Mouse (Mus musculus) gastrocnemius, adult 18-20 months (tissue): ENCODE data around the gene 1700007K13Rik. TPM values are rescaled to one million over a fixed set of nuclear protein-coding genes. Genes with fewer than 3 reads are reported as not detected.
"Not testable (repeated sequence)": the region's sequence is repeated elsewhere in the genome, so short reads cannot be mapped to it uniquely, and the experiment has no call there.

ENCODE experiments used
- DNase-seq: peaks from one replicate; pipeline ENCODE4 v3.0.0; 2021; ENCODE audit warnings: low spot score
- long read RNA-seq, 2 experiments: library from polyadenylated mRNA; stranded (forward); transcript quantifications; one replicate each; pipeline ENCODE4 v2.0.0; 2021
- total RNA-seq, 2 experiments: library from RNA; stranded (reverse); gene quantifications; 2 replicates each; pipeline ENCODE4 v1.2.3; 2021

Gene 1700007K13Rik
- total RNA-seq = not detected
- long read RNA-seq, experiment 1 = 0 reads
- long read RNA-seq, experiment 2 = 0 reads

DNA sequence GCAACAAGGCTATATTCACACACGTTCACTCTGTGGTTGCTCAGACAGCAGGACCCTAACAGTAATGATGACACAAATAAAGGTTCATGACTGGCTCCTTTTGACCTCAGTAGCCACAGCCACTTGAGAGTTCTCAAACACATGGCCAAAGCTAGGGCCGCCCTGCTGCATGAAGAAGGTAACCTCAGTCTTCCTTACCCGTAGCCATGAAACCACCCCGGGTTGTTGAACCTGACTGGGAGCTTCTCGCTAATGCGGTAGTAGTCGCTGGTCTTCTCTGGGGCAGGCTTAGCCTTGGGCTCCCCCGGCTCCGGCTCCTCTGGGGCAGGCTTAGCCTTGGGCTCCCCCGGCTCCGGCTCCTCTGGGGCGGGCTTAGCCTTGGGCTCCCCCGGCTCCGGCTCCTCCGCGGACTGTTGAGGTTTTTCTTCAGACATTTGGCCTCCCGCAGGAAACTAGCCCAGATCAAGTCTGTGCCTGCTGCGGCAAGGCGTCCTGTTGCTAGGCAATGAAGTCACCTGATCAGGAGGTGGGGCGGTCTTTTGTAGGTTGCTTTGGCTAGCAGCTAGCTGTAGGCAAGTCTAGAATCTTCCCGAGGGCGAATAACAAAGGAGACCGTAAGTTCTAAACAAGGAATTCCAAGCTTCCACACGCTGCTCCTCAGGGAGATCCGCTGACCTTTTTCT, at the start of gene 1700007K13Rik:
Gene 1700007K13Rik, minus strand, starts transcription at position 497 of the 683 bp plus-strand sequence.
- peak; percentile 46 for DNase-seq

DNA sequence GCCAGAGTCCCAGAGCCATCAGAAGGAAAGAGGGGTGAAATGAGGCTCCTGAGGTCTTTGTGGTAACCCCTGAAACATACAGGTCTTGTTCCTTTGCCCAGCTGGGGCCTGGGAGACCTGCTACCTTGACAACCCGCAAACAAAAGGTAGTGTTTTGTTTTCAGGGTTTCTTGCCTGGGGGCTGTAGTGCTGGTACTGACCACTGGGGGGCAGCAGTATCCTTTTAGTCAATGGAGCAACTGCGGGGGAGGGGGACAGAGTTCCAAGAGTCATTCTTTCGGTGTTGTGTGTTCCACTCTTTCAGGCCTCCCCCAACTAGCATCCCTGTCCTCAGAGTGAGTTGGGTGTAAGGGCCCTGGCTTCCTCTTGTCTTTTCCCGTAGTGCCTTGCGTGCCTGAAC, 48.4 kb upstream of the 1700007K13Rik start:
- DNase-seq = peak; percentile 81

- DNase-seq = no peak
Measured at GRCm38 (mm10) chr2:28513431-28514370, 47.6 kb upstream of the 1700007K13Rik start.

DNA sequence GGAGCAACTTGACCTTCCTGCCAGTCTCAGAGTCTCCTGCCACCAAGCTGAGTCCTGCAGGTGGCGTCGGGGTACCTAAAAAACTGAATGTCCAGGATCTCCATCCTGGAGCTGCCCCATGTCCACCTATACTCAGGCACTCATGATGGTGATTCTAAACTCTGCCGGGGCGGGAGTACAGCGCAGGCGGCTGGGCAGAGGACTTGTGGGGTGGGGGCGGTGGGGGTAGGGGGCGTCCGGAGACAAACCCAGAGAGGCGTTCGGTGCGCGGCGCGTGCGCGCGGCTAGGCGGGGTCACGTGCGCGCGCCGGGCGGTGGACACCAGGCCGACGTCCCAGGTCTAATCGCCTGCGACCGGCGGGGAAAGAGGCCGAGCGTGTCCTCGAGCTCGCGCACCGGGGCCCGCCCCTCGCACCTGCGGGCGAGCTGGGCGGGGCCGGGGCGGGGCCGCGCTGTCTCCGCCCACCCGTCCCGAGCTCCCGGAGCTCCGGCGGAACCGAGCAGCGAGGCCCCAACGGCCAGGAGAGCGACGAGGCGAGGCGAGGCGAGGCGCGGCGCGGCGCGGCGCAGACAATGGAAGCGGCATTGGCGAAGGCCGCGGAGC, 46.8 kb upstream of the 1700007K13Rik start, which contains the start of gene Ralgds:
Gene Ralgds, plus strand, starts transcription at position 328 of the 604 bp plus-strand sequence.
- DNase-seq = no peak

GRCm38 (mm10) chr2:28511600-28511999, 45.5 kb upstream of the 1700007K13Rik start:
- DNase-seq = not testable (repeated sequence)

- DNase-seq = no peak
Measured at GRCm38 (mm10) chr2:28506291-28506690, 40.2 kb upstream of the 1700007K13Rik start.

- no peak for DNase-seq
Measured at GRCm38 (mm10) chr2:28505795-28506194, 39.7 kb upstream of the 1700007K13Rik start, which contains the start of gene Gm10134. Gene Gm10134, plus strand, starts transcription at chr2:28506095.

- DNase-seq = no peak
Measured at GRCm38 (mm10) chr2:28504676-28505075, 38.5 kb upstream of the 1700007K13Rik start.

DNA sequence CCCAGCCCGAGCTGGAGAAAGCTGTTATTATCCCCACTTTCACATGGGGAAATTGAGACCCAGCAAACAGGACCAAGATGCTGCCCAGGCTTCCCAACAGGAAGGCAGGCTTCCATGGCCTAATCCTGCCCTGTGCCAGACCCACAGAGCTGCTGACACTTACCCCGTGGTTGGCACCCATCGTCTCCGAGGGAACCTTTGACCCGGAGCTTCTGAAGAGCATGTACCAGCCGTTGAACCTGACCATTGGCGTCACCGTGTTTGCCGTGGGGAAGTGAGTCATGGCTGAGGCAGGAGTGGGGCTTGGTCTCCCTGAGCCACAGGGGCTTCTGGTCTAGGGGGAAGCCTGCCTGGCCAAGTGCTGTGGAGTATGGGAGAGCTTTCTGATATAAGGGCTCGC, 36.9 kb upstream of the 1700007K13Rik start:
- no peak for DNase-seq

- no peak for DNase-seq
Measured at GRCm38 (mm10) chr2:28498431-28498830, 32.3 kb upstream of the 1700007K13Rik start.

DNA sequence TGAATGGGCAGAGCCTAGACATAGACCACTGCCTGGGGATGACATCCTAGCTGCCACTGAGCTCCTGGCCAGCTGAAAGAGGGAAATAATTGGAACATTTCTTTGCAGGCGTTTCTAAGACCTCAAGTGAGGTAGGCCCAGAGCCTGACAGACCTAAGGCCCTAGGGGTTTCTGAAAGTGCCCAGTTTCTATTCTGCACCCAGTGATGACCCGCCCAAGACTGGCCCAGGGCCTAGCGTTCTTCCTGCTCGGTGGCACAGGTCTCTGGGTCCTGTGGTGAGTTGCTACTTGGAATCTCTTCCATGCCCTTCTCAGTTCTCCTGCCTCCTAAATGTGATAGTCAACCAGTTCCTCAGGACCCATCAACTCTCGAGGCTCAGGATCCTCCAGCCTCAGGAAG, 31.4 kb upstream of the 1700007K13Rik start:
- no peak for DNase-seq

DNA sequence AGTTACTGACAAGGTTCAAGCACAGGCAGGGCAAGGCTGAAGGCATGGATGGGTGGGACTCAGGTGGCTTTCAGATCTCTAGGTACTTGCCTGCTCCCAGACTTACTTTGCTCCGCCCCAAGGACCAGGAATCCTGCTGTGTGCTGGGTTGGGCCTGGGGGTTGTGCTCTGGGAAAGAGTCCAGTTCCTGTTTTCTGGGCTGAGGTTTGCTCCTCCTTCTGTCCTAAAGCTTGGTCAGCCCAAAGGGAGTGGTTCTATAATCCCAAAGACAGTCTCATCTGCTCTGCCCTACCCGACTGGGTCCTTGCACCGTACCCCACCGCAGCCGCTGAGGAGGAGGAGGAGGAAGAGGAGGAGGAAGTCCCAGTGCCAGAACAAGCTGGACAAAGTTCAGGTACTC, 30.5 kb upstream of the 1700007K13Rik start, which contains the start of gene Gbgt1:
Gene Gbgt1, plus strand, starts transcription at position 221 of the 400 bp plus-strand sequence.
- no peak for DNase-seq

DNA sequence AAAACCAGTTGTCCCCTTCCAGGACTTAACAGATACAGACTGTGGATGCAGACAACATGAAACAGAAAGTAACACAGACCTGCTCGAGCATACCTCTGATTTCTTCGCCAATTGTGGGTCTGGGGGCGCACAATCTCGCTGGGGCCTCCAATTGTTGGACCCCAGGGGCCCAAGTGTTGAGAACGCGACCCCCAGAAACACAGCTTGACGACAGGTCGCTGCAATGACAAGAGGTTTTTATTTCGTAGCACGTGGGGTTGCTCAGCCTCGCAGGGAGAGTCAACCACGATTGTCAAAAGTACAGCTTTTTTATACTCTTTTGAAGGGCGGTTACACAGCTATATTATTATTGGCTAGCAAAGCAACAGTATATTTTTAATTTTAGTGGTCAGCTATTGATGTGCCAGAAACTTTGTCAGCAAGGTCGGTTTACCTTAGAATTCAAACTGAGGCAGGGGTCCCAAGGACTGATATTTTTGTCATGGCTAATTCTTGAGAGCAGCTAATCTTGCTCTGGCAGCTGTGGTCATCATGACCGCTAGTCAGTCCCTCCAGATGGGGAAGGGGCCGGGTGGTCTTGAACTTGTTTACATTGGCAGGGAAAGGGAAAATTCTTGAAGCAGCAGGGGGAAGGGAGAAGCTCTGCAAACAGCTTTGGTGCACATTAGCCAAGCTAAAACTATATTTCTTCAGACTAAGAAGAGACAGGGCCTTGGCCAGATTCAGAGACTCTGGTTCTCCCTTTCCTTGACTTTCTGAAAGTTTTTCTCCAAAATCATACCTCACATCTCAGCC, 29.9 kb upstream of the 1700007K13Rik start:
- no peak for DNase-seq

DNA sequence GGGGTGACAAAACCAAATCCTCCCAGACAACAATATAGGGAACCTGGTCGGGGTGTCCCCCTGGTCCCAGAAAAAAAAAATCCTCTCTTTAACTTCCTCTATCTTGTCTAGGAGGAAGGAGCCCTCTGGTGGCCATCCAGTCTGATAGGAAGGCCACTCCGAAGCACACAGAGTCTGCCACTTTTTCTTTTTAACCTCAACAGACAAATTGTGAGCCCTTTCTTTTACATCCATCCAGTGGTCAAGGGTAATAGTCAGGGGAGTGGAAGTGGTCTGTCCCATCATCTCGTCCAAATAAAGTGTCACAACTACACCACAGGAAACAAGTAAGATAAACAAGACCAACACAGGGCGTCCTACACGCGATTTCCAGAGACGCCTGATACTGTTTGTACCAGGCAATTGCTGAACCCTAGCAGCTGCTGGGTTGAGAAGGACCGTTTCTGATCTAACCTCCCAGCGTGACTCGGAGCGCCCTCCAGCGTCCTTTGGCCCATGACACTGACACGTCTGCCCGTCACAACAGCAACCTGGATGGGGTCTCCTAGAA, 29.1 kb upstream of the 1700007K13Rik start:
- DNase-seq = no peak

DNA sequence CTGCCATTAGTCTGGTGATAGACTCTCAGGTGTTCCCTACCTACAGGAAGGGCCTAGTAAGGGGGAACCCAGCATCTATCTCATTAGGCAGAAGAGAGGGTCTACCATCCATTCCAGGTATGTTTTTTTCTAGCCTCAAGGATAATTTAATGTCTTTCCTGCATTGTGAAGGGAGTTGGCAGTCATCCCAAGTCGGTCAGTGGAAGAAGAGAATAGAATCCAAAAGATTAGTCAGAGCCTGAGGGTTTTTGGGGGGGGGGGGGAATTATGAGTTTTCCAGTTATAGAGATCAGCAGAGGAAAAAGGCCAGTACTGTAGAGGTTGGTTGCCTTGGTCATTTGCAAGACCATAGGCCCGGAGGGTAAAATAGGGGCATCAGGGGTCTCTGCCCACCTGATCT, 28.4 kb upstream of the 1700007K13Rik start:
- DNase-seq = no peak

- no peak for DNase-seq
Measured at GRCm38 (mm10) chr2:28483861-28484260, 17.7 kb upstream of the 1700007K13Rik start.

DNA sequence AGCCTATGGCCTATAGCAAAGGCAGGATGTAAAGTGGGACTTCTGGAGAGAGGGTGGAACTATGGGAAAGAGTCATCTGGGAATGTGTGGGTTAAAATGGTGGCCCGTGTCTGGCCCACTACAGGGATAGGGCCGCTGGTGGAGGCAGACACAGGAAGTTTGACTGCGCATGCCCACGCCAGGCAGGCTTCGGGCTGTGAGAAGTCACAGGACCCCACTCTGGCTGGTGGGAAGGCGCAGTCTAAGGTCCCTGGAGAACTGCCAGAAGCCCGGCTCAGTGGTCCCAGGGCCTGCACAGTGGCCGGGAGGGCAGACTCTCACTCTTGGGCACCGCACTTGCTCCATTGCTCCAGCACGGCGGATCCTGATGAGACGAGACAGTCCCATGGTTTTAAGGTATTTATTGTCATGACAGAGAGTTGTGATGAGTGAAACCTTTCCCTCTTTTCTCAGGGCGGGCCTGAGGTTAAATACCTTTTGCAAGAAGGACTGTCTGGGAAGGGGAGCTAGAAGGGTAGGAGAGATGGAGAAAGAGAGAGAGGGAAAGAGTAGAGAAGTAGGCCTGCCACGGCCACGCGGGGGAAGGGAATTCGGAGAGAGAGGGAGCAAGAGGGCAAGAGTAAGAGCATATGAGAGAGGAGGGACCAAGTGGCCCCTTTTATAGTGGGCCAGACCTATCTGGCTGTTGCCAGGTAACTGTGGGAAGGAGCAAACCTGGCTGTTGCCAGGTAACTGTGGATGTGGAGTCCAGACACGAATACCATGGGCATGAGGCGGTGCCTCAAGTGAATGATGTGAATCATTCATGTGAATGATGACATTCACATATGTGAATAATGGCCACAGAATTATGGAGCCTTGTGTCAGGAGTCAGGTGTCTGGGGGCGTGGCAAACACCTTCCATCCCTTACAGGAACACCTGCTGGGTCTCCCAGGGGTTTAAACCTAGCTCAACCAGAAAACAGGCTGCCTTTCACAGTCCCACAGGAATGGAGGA, 13.4 kb upstream of the 1700007K13Rik start:
- DNase-seq = no peak

- DNase-seq = not testable (repeated sequence)
Measured at GRCm38 (mm10) chr2:28477993-28478392, 11.9 kb upstream of the 1700007K13Rik start.

DNA sequence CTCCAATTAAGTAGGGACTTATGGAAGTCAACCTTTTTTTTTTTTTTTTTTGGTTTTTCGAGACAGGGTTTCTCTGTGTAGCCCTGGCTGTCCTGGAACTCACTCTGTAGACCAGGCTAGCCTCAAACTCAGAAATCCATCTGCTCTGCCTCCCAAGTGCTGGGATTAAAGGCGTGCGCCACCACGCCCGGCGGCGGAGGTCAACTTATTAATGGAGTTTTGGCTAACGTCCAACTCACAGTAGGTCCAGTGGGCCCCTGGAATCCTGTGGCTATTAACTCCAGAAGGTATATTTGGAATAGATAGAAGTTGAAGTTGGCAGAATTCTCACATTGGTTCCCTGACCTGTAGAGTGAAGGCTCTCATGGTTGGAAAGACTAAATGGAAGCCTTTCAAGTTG, 5.9 kb upstream of the 1700007K13Rik start:
- not testable (repeated sequence) for DNase-seq
